Mouse (Mus musculus) lung, embryonic 14.5 days (tissue): ENCODE results near the gene Cipc. TPM values are rescaled to one million over a fixed set of nuclear protein-coding genes. Genes with fewer than 3 reads are reported as not detected.

ENCODE experiments used
- ATAC-seq: fragments of 200-750 bp; cut with Nextera tagmentation; 2 replicates; pipeline ENCODE4 v1.8.0; 2017; ENCODE audit warnings: mild to moderate bottlenecking, moderate TSS enrichment, moderate library complexity; ENCODE audit not compliant: insufficient read depth
- DNase-seq: peaks from one replicate; pipeline ENCODE4 v3.0.0-alpha.2; 2015
- H3K27ac ChIP-seq: fragments of 300-500 bp; sonication (generic); 2 replicates; pipeline ENCODE4 v1.5.1; 2014; ENCODE audit warnings: low read depth, mild to moderate bottlenecking, moderate library complexity
- H3K27me3 ChIP-seq: fragments of 300-500 bp; sonication (generic); 2 replicates; pipeline ENCODE4 v1.6.1; 2014; ENCODE audit warnings: low read length, control low read depth; ENCODE audit not compliant: insufficient read depth
- H3K36me3 ChIP-seq: fragments of 300-500 bp; sonication (generic); 2 replicates; pipeline ENCODE4 v1.6.1; 2014; ENCODE audit warnings: control low read depth; ENCODE audit not compliant: insufficient read depth
- H3K4me1 ChIP-seq: fragments of 300-500 bp; sonication (generic); 2 replicates; pipeline ENCODE4 v1.6.1; 2014; ENCODE audit warnings: antibody characterized with exemption, control low read depth; ENCODE audit not compliant: insufficient read depth
- H3K4me2 ChIP-seq: fragments of 300-500 bp; sonication (generic); 2 replicates; pipeline ENCODE4 v1.6.1; 2014; ENCODE audit warnings: mild to moderate bottlenecking
- H3K4me3 ChIP-seq: fragments of 300-500 bp; sonication (generic); 2 replicates; pipeline ENCODE4 v1.5.1; 2014; ENCODE audit warnings: low read depth, low read length
- H3K9ac ChIP-seq: fragments of 300-500 bp; sonication (generic); 2 replicates; pipeline ENCODE4 v1.6.1; 2014
- H3K9me3 ChIP-seq: fragments of 300-500 bp; sonication (generic); 2 replicates; pipeline ENCODE4 v1.6.1; 2016; ENCODE audit warnings: low read depth, low read length, control low read depth
- CTCF ChIP-seq: IDR thresholded peaks from 2 replicates; pipeline ENCODE4 v1.5.1; 2016; ENCODE audit warnings: antibody characterized with exemption, low read depth
- WGBS: fragments of 180-500 bp; shearing (Covaris S2); extraction: QIAGEN DNeasy Blood & Tissue Kit; methylation state at CpG from one replicate; pipeline ENCODE4 v1.1.7; 2014; 5-methylcytosine and 5-hydroxymethylcytosine counted together
- polyA plus RNA-seq: library from polyadenylated mRNA; unstranded; fragments of >200 nt; fragmentation: Nextera tagmentation; extraction: Ambion mirVana; gene quantifications from 2 replicates; pipeline ENCODE4 v1.2.1, GENCODE M21; 2014

Gene Cipc
- polyA plus RNA-seq, 1 experiment from 2014 or later, result 24.3 TPM

GRCm38 (mm10) chr12:86943421-86943820, 3.4 kb upstream of the Cipc start:
- no peak overlapping the region for H3K9ac ChIP-seq

GRCm38 (mm10) chr12:86945126-86945525, 1.7 kb upstream of the Cipc start:
- no peaks in the 10 kb centered on the region for H3K27me3 ChIP-seq
- no peaks in the 10 kb centered on the region for H3K9me3 ChIP-seq
- H3K36me3 ChIP-seq, result no peaks in the 10 kb centered on the region
- H3K4me1 ChIP-seq, result peaks cover 21% of the 10 kb centered on the region
- ATAC-seq (no peak), DNase-seq (peak; percentile 91)
- H3K27ac ChIP-seq, result no peak overlapping the region
- no peak overlapping the region for H3K4me3 ChIP-seq
- no peak overlapping the region for H3K4me2 ChIP-seq
- WGBS, result 6% methylated on average over 4 of the region's 4 CpGs
- TF ChIP-seq CTCF, result peak; percentile 82
- H3K9ac ChIP-seq, result no peak overlapping the region

More at GRCm38 (mm10) chr12:86943421-86943820, 3.4 kb upstream of the Cipc start:
- H3K27ac ChIP-seq, result no peak overlapping the region; the same call in 1 of the 2 replicates
- no peaks in the 10 kb centered on the region for H3K36me3 ChIP-seq
- no peak overlapping the region for H3K4me3 ChIP-seq
- H3K9me3 ChIP-seq, result no peaks in the 10 kb centered on the region
- TF ChIP-seq CTCF, result no peak
- ATAC-seq (no peak), DNase-seq (no peak)
- H3K4me2 ChIP-seq, result no peak overlapping the region
- peaks cover 10% of the 10 kb centered on the region for H3K4me1 ChIP-seq
- H3K27me3 ChIP-seq, result no peaks in the 10 kb centered on the region
- WGBS, result 78% methylated on average over 8 of the region's 8 CpGs

- Histone ChIP-seq H3K27ac (peak overlapping the region; percentile 99), H3K27me3 (no peaks in the 10 kb centered on the region), H3K4me3 (peak overlapping the region; percentile 71), H3K4me2 (peak overlapping the region; percentile 86), H3K4me1 (peaks cover 18% of the 10 kb centered on the region), H3K9me3 (no peaks in the 10 kb centered on the region), H3K9ac (peak overlapping the region; percentile 92), H3K36me3 (no peaks in the 10 kb centered on the region)
- under 1% methylated on average over 17 of the region's 17 CpGs for WGBS
- ATAC-seq (no peak), DNase-seq (peak; percentile 57)
- TF ChIP-seq CTCF, result no peak
Measured at GRCm38 (mm10) chr12:86946301-86946781, 502 bp upstream of the Cipc start.

- TF ChIP-seq CTCF, result no peak
- Histone ChIP-seq H3K9ac (peak overlapping the region; percentile 73), H3K4me1 (peaks cover 15% of the 10 kb centered on the region), H3K27me3 (no peaks in the 10 kb centered on the region), H3K4me2 (peak overlapping the region; percentile 86), H3K36me3 (0 out of 2 replicates have a peak, but pooled peaks cover 2% of the 10 kb centered on the region), H3K27ac (peak overlapping the region; percentile 78), H3K4me3 (peak overlapping the region; percentile 71), H3K9me3 (no peaks in the 10 kb centered on the region)
- WGBS, result 15% methylated on average over 26 of the region's 26 CpGs
- DNase-seq (peak; percentile 32), ATAC-seq (peak; percentile 34)
Measured at GRCm38 (mm10) chr12:86947681-86948401, 998 bp downstream of the Cipc start.

GRCm38 (mm10) chr12:86948627-86949026, 1.8 kb downstream of the Cipc start:
- 19% methylated on average over 6 of the region's 6 CpGs for WGBS
- no peak for TF ChIP-seq CTCF
- H3K27ac ChIP-seq, result no peak overlapping the region
- peak overlapping the region; percentile 86 for H3K4me2 ChIP-seq
- peaks cover 8% of the 10 kb centered on the region; the same call in 1 of the 2 replicates for H3K36me3 ChIP-seq
- no peaks in the 10 kb centered on the region for H3K9me3 ChIP-seq
- H3K27me3 ChIP-seq, result no peaks in the 10 kb centered on the region
- H3K9ac ChIP-seq, result no peak overlapping the region
- DNase-seq (peak; percentile 80), ATAC-seq (no peak)
- H3K4me3 ChIP-seq, result peak overlapping the region; percentile 71; the same call in 1 of the 2 replicates
- peaks cover 15% of the 10 kb centered on the region for H3K4me1 ChIP-seq

DNA sequence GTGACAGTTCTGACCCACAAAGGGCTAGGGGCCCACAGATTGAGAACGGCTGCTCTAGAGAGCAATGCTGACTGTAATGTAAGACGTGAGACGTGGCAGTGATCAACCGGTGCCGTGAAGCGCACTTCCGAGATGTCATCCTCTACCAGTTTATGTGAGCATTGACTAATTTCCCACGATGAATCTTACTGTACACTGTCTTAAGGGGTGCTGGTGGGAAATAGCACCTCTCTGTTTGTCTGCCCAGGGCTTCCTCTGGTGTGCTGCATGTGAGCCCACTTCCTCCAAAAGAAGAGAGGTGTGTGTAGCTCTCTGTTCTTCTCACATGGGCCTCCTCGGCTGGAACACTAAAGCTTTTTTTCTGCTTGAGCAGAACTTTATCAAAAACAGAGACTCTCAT, 2.7 kb downstream of the Cipc start:
- H3K27ac ChIP-seq, result no peak overlapping the region; the same call in 1 of the 2 replicates
- H3K4me3 ChIP-seq, result no peak overlapping the region
- no peak overlapping the region; the same call in 1 of the 2 replicates for H3K9ac ChIP-seq
- 56% methylated on average over 9 of the region's 9 CpGs for WGBS
- ATAC-seq, result no peak
- DNase-seq, result no peak
- H3K4me2 ChIP-seq, result peak overlapping the region; percentile 3; the same call in 1 of the 2 replicates
- H3K4me1 ChIP-seq, result peaks cover 15% of the 10 kb centered on the region
- H3K9me3 ChIP-seq, result no peaks in the 10 kb centered on the region
- no peaks in the 10 kb centered on the region for H3K27me3 ChIP-seq
- H3K36me3 ChIP-seq, result peaks cover 13% of the 10 kb centered on the region; the same call in 1 of the 2 replicates
- no peak for TF ChIP-seq CTCF
